Mouse (Mus musculus) liver, embryonic 13.5 days (tissue): Measurements from ENCODE around the gene Sept12. TPM values are rescaled to one million over a fixed set of nuclear protein-coding genes. Genes with fewer than 3 reads are reported as not detected.

Experiments used
- ATAC-seq: fragments of 200-750 bp; cut with Nextera tagmentation; 2 replicates; pipeline ENCODE4 v1.8.0; 2017; ENCODE audit warnings: low read depth, mild to moderate bottlenecking, moderate number of reproducible peaks, moderate library complexity
- DNase-seq: peaks from one replicate; pipeline ENCODE4 v3.0.0; 2022
- H3K27ac ChIP-seq: fragments of 300-500 bp; sonication (generic); 2 replicates; pipeline ENCODE4 v1.5.1; 2015; ENCODE audit warnings: moderate library complexity, mild to moderate bottlenecking, inconsistent platforms
- H3K27me3 ChIP-seq: fragments of 300-500 bp; sonication (generic); 2 replicates; pipeline ENCODE4 v1.6.1; 2015; ENCODE audit warnings: mild to moderate bottlenecking, inconsistent platforms
- H3K36me3 ChIP-seq: fragments of 300-500 bp; sonication (generic); 2 replicates; pipeline ENCODE4 v1.6.1; 2015; ENCODE audit warnings: mild to moderate bottlenecking, inconsistent platforms
- H3K4me1 ChIP-seq: fragments of 300-500 bp; sonication (generic); replicated peaks from 2 replicates; pipeline ENCODE4 v1.6.1; 2015; ENCODE audit warnings: inconsistent platforms
- H3K4me2 ChIP-seq: fragments of 300-500 bp; sonication (generic); 2 replicates; pipeline ENCODE4 v1.6.1; 2015; ENCODE audit warnings: inconsistent platforms, mild to moderate bottlenecking, moderate library complexity
- H3K4me3 ChIP-seq: fragments of 300-500 bp; sonication (generic); replicated peaks from 2 replicates; pipeline ENCODE4 v1.5.1; 2015; ENCODE audit warnings: mild to moderate bottlenecking, inconsistent platforms
- H3K9ac ChIP-seq: fragments of 300-500 bp; sonication (generic); 2 replicates; pipeline ENCODE4 v1.6.1; 2015; ENCODE audit warnings: mild to moderate bottlenecking, inconsistent platforms
- H3K9me3 ChIP-seq: fragments of 300-500 bp; sonication (generic); replicated peaks from 2 replicates; pipeline ENCODE4 v1.6.1; 2016; ENCODE audit warnings: inconsistent platforms
- WGBS: fragments of 180-500 bp; shearing (Covaris S2); methylation state at CpG from one replicate; pipeline ENCODE4 v1.1.7; 2015; ENCODE audit not compliant: insufficient replicate concordance; 5-methylcytosine and 5-hydroxymethylcytosine counted together
- polyA plus RNA-seq: library from polyadenylated mRNA; unstranded; fragments of >200 nt; fragmentation: Nextera tagmentation; extraction: Ambion mirVana; gene quantifications from 2 replicates; pipeline ENCODE4 v1.2.1, GENCODE M21; 2015

The Sept12 gene
- polyA plus RNA-seq, 1 experiment from 2014 or later = not detected

GRCm38 (mm10) chr16:4956609-4957008, 41.0 kb downstream of the Sept12 start:
- no peaks in the 10 kb centered on the region for H3K9me3 ChIP-seq
- H3K4me3 ChIP-seq = no peak overlapping the region
- no peak overlapping the region for H3K4me2 ChIP-seq
- no peak overlapping the region for H3K9ac ChIP-seq
- H3K27ac ChIP-seq = no peak overlapping the region
- 79% methylated on average over 3 of the region's 3 CpGs for WGBS
- H3K27me3 ChIP-seq = no peaks in the 10 kb centered on the region
- peaks cover 10% of the 10 kb centered on the region for H3K4me1 ChIP-seq
- ATAC-seq = no peak
- no peak for DNase-seq
- peaks cover 53% of the 10 kb centered on the region for H3K36me3 ChIP-seq

GRCm38 (mm10) chr16:4947378-4947777, 50.3 kb downstream of the Sept12 start:
- peaks cover 11% of the 10 kb centered on the region; the same call in 1 of the 2 replicates for H3K4me1 ChIP-seq
- no peak overlapping the region for H3K4me3 ChIP-seq
- peak; percentile 44; the same call in 1 of the 2 replicates for ATAC-seq
- no peak overlapping the region for H3K9ac ChIP-seq
- no peaks in the 10 kb centered on the region for H3K9me3 ChIP-seq
- DNase-seq = no peak
- peak overlapping the region; percentile 8; the same call in 1 of the 2 replicates for H3K4me2 ChIP-seq
- WGBS = 79% methylated on average over 4 of the region's 4 CpGs
- peaks cover 65% of the 10 kb centered on the region for H3K36me3 ChIP-seq
- H3K27me3 ChIP-seq = no peaks in the 10 kb centered on the region
- H3K27ac ChIP-seq = peak overlapping the region; percentile 35

DNA sequence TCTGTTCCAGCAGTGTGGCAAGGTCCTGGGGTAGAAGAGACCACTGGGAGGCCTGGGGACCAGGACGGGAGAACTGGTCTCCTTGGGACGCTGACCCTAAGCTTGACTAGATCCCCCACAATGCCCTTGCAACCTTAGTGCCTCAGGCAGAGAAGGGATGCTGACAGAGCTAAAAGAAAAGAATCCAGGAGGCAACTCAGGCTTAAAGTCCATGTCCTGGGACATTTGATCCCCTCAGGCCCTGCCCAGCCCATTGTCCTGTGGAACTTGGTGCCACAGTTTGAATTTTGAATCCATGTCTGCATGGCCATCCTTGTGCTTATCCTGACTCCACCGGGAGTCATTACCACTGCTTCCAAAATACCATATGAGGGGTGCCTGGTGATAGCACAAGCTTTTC, 51.5 kb downstream of the Sept12 start:
- peaks cover 68% of the 10 kb centered on the region for H3K36me3 ChIP-seq
- no peaks in the 10 kb centered on the region for H3K9me3 ChIP-seq
- DNase-seq (no peak), ATAC-seq (no peak)
- no peak overlapping the region for H3K4me3 ChIP-seq
- no peaks in the 10 kb centered on the region for H3K27me3 ChIP-seq
- H3K4me1 ChIP-seq = peaks cover 11% of the 10 kb centered on the region; the same call in 1 of the 2 replicates
- no peak overlapping the region for H3K27ac ChIP-seq
- no peak overlapping the region for H3K4me2 ChIP-seq
- H3K9ac ChIP-seq = no peak overlapping the region
- WGBS = 70% methylated on average over 3 of the region's 3 CpGs

DNA sequence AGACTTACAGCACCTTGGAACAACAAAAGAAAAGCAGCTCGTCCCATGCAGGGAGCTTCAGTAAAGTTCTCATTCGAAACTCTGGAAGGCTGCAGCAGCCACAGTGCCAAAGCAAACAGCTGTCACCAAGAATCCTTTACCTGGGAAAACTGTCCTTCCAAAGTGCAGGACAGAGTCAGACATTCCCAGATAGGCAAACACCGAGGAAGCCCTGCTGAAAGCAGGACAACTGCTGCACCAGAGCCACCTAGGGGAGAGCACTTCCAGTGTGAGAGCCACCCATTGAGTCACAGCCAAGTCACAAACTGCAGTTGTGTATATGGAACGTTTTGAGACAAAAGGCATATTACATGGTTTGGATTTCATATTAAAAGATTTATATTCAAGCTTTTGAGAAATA, 52.2 kb downstream of the Sept12 start:
- H3K4me3 ChIP-seq = no peak overlapping the region
- no peak overlapping the region for H3K4me2 ChIP-seq
- 64% methylated on average over 4 of the region's 4 CpGs for WGBS
- peaks cover 69% of the 10 kb centered on the region for H3K36me3 ChIP-seq
- H3K27me3 ChIP-seq = no peaks in the 10 kb centered on the region
- H3K9me3 ChIP-seq = no peaks in the 10 kb centered on the region
- ATAC-seq = no peak
- DNase-seq = no peak
- H3K4me1 ChIP-seq = peaks cover 12% of the 10 kb centered on the region
- H3K27ac ChIP-seq = no peak overlapping the region
- H3K9ac ChIP-seq = no peak overlapping the region

- no peak overlapping the region for H3K4me3 ChIP-seq
- DNase-seq (no peak), ATAC-seq (no peak)
- H3K9ac ChIP-seq = no peak overlapping the region
- 78% methylated on average over 3 of the region's 3 CpGs for WGBS
- no peak overlapping the region for H3K27ac ChIP-seq
- H3K27me3 ChIP-seq = no peaks in the 10 kb centered on the region
- no peak overlapping the region for H3K4me2 ChIP-seq
- H3K4me1 ChIP-seq = peaks cover 29% of the 10 kb centered on the region
- H3K9me3 ChIP-seq = no peaks in the 10 kb centered on the region
- peaks cover 61% of the 10 kb centered on the region for H3K36me3 ChIP-seq
Measured at GRCm38 (mm10) chr16:4943431-4943830, 54.2 kb downstream of the Sept12 start.

- H3K4me1 ChIP-seq = peaks cover 29% of the 10 kb centered on the region
- DNase-seq (no peak), ATAC-seq (no peak)
- peaks cover 57% of the 10 kb centered on the region for H3K36me3 ChIP-seq
- no peaks in the 10 kb centered on the region for H3K9me3 ChIP-seq
- H3K27me3 ChIP-seq = no peaks in the 10 kb centered on the region
- no peak overlapping the region for H3K4me3 ChIP-seq
- 79% methylated on average over 8 of the region's 8 CpGs for WGBS
- no peak overlapping the region for H3K9ac ChIP-seq
- H3K4me2 ChIP-seq = no peak overlapping the region
- no peak overlapping the region for H3K27ac ChIP-seq
Measured at GRCm38 (mm10) chr16:4942868-4943267, 54.8 kb downstream of the Sept12 start.

GRCm38 (mm10) chr16:4941016-4941415, 56.6 kb downstream of the Sept12 start:
- H3K4me3 ChIP-seq = no peak overlapping the region
- H3K9ac ChIP-seq = no peak overlapping the region
- H3K4me2 ChIP-seq = no peak overlapping the region
- H3K27me3 ChIP-seq = no peaks in the 10 kb centered on the region
- no peak overlapping the region for H3K27ac ChIP-seq
- H3K36me3 ChIP-seq = peaks cover 54% of the 10 kb centered on the region
- DNase-seq (no peak), ATAC-seq (no peak)
- no peaks in the 10 kb centered on the region for H3K9me3 ChIP-seq
- H3K4me1 ChIP-seq = peaks cover 22% of the 10 kb centered on the region

GRCm38 (mm10) chr16:4940311-4940850, 57.3 kb downstream of the Sept12 start:
- no peaks in the 10 kb centered on the region for H3K27me3 ChIP-seq
- H3K9me3 ChIP-seq = no peaks in the 10 kb centered on the region
- WGBS = 80% methylated on average over 10 of the region's 10 CpGs
- peaks cover 24% of the 10 kb centered on the region for H3K4me1 ChIP-seq
- peak overlapping the region; percentile 86; the same call in 1 of the 2 replicates for H3K4me3 ChIP-seq
- no peak overlapping the region for H3K27ac ChIP-seq
- peaks cover 60% of the 10 kb centered on the region for H3K36me3 ChIP-seq
- no peak for ATAC-seq
- no peak for DNase-seq
- H3K9ac ChIP-seq = no peak overlapping the region
- H3K4me2 ChIP-seq = peak overlapping the region; percentile 97

DNA sequence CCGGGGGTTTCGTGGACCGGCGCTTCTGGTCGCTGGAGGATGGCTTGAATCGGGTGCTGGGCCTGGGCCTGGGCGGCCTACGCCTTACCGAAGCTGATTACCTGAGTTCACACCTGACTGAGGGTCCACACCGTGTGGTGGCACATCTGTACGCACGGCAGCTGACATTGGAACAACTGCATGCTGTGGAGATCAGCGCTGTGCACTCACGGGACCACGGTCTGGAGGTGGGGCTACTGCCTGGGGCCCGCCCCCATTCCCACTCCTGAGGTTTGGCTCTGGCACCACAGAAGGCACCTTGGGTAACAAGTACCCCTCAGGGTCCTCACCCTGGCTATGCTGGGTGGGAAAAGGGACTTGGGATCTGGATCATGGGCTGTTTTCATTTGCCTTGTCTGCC, 58.2 kb downstream of the Sept12 start:
- peak overlapping the region; percentile 86 for H3K4me3 ChIP-seq
- peak overlapping the region; percentile 89 for H3K9ac ChIP-seq
- H3K36me3 ChIP-seq = peaks cover 65% of the 10 kb centered on the region
- no peaks in the 10 kb centered on the region for H3K9me3 ChIP-seq
- 2% methylated on average over 16 of the region's 16 CpGs for WGBS
- DNase-seq (peak; percentile 26), ATAC-seq (peak; percentile 41)
- peak overlapping the region; percentile 79 for H3K27ac ChIP-seq
- peaks cover 24% of the 10 kb centered on the region for H3K4me1 ChIP-seq
- peak overlapping the region; percentile 97 for H3K4me2 ChIP-seq
- no peaks in the 10 kb centered on the region for H3K27me3 ChIP-seq

DNA sequence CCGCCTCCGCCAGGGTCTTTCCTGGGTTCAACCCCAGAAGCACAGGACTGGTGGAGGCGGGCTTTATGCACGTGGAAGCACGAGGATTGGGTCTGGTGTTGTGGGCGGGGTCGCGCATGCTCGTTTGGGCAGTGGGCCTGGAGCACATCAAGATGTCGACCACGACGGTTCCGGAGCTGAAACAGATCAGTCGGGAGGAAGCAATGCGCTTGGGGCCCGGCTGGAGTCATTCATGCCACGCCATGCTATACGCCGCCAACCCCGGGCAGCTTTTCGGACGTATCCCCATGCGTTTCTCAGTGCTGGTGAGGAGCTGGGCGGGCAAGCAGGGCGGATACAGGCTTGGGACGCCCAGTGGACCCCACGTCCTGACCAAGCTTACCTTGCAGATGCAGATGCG, 58.7 kb downstream of the Sept12 start:
- H3K27ac ChIP-seq = peak overlapping the region; percentile 79
- peak overlapping the region; percentile 89 for H3K9ac ChIP-seq
- H3K4me1 ChIP-seq = peaks cover 24% of the 10 kb centered on the region
- H3K27me3 ChIP-seq = no peaks in the 10 kb centered on the region
- DNase-seq (peak; percentile 91), ATAC-seq (peak; percentile 88)
- H3K9me3 ChIP-seq = no peaks in the 10 kb centered on the region
- H3K4me2 ChIP-seq = peak overlapping the region; percentile 97
- H3K4me3 ChIP-seq = peak overlapping the region; percentile 86
- under 1% methylated on average over 28 of the region's 28 CpGs for WGBS
- H3K36me3 ChIP-seq = peaks cover 68% of the 10 kb centered on the region

DNA sequence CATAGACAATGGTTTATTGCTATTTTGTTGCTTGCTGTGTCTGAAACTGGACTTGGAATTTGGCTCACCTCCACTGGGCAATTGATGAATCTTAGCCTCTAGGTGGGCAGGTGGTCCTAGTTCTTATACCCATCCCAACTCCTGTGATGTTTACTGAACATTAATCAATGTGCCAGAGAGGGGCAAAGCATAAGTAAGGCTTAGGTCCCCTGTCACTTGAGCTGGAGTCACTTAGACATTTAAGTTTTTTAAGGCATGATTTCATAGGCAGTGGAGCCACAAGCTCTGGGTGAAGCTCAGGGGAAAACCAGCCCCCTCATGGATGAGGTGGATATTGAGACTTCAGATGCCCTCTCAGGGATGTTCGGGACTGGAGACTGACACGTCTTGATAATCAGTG, 59.2 kb downstream of the Sept12 start, which contains the start of gene Nudt16l1:
Nudt16l1 (plus strand) TSS at position 301 of the 400 bp plus-strand sequence.
- Histone ChIP-seq H3K4me1 (peaks cover 24% of the 10 kb centered on the region), H3K9me3 (no peaks in the 10 kb centered on the region), H3K4me2 (peak within 1 kb of the TSS; percentile 97), H3K4me3 (peak within 1 kb of the TSS; percentile 86), H3K9ac (peak within 1 kb of the TSS; percentile 89), H3K27me3 (no peaks in the 10 kb centered on the region), H3K36me3 (peaks cover 63% of the 10 kb centered on the region), H3K27ac (peak within 1 kb of the TSS; percentile 79)
- DNase-seq = no peak
- 7% methylated on average over 2 of the region's 2 CpGs for WGBS
- ATAC-seq = no peak
